Mouse (Mus musculus) thymus, adult 2 months (tissue): ENCODE measurements around the gene Angptl2. TPM values are rescaled to one million over a fixed set of nuclear protein-coding genes. Genes with fewer than 3 reads are reported as not detected.

Experiments used
- DNase-seq: peaks from one replicate; pipeline ENCODE4 v3.0.0; 2021
- H3K27ac ChIP-seq: fragments of 200-500 bp; 2 replicates; pipeline ENCODE4 v1.5.1; 2012; ENCODE audit warnings: low read length, control low read depth; ENCODE audit not compliant: control insufficient read depth, insufficient read depth
- H3K27me3 ChIP-seq: fragments of 200-500 bp; 2 replicates; pipeline ENCODE4 v1.6.1; 2012; ENCODE audit warnings: mild to moderate bottlenecking, low read length, moderate library complexity, mixed read lengths; ENCODE audit not compliant: control insufficient read depth, insufficient read depth
- H3K36me3 ChIP-seq: fragments of 200-500 bp; 2 replicates; pipeline ENCODE4 v1.6.1; 2012; ENCODE audit warnings: mild to moderate bottlenecking, low read length, moderate library complexity; ENCODE audit not compliant: control insufficient read depth, insufficient read depth
- H3K4me1 ChIP-seq: fragments of 200-500 bp; replicated peaks from 2 replicates; pipeline ENCODE4 v1.6.1; 2012; ENCODE audit warnings: low read length; ENCODE audit not compliant: control insufficient read depth, insufficient read depth
- H3K4me3 ChIP-seq: fragments of 200-500 bp; 2 replicates; pipeline ENCODE4 v1.5.1; 2012; ENCODE audit warnings: mild to moderate bottlenecking, low read length, control low read depth, moderate library complexity; ENCODE audit not compliant: control insufficient read depth, insufficient read depth
- CTCF ChIP-seq: fragments of 200-500 bp; IDR thresholded peaks from 2 replicates; pipeline ENCODE4 v1.5.1; 2012; ENCODE audit warnings: mild to moderate bottlenecking, control low read depth, low read length, moderate library complexity, borderline replicate concordance; ENCODE audit not compliant: control insufficient read depth, poor library complexity, insufficient read depth; ENCODE audit errors: extremely low read depth
- POLR2A ChIP-seq: fragments of 200-500 bp; IDR thresholded peaks from 2 replicates; pipeline ENCODE4 v1.6.1; 2012; ENCODE audit warnings: mild to moderate bottlenecking, low read length, control low read depth, moderate library complexity; ENCODE audit not compliant: control insufficient read depth, poor library complexity, insufficient read depth; ENCODE audit errors: extremely low read depth
- WGBS: fragments of 180-500 bp; shearing (Covaris S2); methylation state at CpG from one replicate; pipeline ENCODE4 v1.1.7; 2018; 5-methylcytosine and 5-hydroxymethylcytosine counted together
- polyA plus RNA-seq: library from polyadenylated mRNA; depleted of rRNA; stranded (reverse); fragments of >200 nt; gene quantifications from 2 replicates; pipeline ENCODE4 v1.2.3, GENCODE M21; 2012

The Angptl2 gene
- polyA plus RNA-seq, 1 experiment: 64.5 TPM

GRCm38 (mm10) chr2:33176516-33176915, 39.4 kb upstream of the Angptl2 start:
- no peak overlapping the region for H3K27ac ChIP-seq
- TF ChIP-seq POLR2A (no peak), CTCF (no peak)
- DNase-seq: no peak
- no peaks in the 10 kb centered on the region for H3K4me1 ChIP-seq
- WGBS: 16% methylated on average over 7 of the region's 7 CpGs
- no peak overlapping the region for H3K4me3 ChIP-seq
- no peaks in the 10 kb centered on the region; the same call in 1 of the 2 replicates for H3K36me3 ChIP-seq
- no peaks in the 10 kb centered on the region for H3K27me3 ChIP-seq

- TF ChIP-seq CTCF (no peak), POLR2A (no peak)
- Histone ChIP-seq H3K4me3 (no peak overlapping the region), H3K36me3 (no peaks in the 10 kb centered on the region; the same call in 1 of the 2 replicates), H3K27me3 (no peaks in the 10 kb centered on the region), H3K4me1 (no peaks in the 10 kb centered on the region), H3K27ac (no peak overlapping the region)
- 82% methylated on average over 2 of the region's 2 CpGs for WGBS
- DNase-seq: no peak
Observed at GRCm38 (mm10) chr2:33176921-33177320, 38.9 kb upstream of the Angptl2 start.

- 92% methylated on average over 12 of the region's 12 CpGs for WGBS
- Histone ChIP-seq H3K36me3 (no peaks in the 10 kb centered on the region; the same call in 1 of the 2 replicates), H3K4me1 (no peaks in the 10 kb centered on the region), H3K4me3 (no peak overlapping the region), H3K27ac (no peak overlapping the region), H3K27me3 (no peaks in the 10 kb centered on the region)
- DNase-seq: no peak
- TF ChIP-seq POLR2A (no peak), CTCF (no peak)
Observed at GRCm38 (mm10) chr2:33177443-33178242, 38.2 kb upstream of the Angptl2 start.

- no peaks in the 10 kb centered on the region for H3K4me1 ChIP-seq
- H3K27me3 ChIP-seq: no peaks in the 10 kb centered on the region
- no peak for TF ChIP-seq CTCF
- no peak for TF ChIP-seq POLR2A
- H3K27ac ChIP-seq: no peak overlapping the region
- 96% methylated on average over 11 of the region's 11 CpGs for WGBS
- H3K4me3 ChIP-seq: no peak overlapping the region
- no peak for DNase-seq
- H3K36me3 ChIP-seq: no peaks in the 10 kb centered on the region
Observed at GRCm38 (mm10) chr2:33178243-33178932, 37.5 kb upstream of the Angptl2 start.

GRCm38 (mm10) chr2:33179171-33179929, 36.5 kb upstream of the Angptl2 start:
- H3K27ac ChIP-seq: no peak overlapping the region
- no peak for DNase-seq
- no peak overlapping the region for H3K4me3 ChIP-seq
- H3K4me1 ChIP-seq: no peaks in the 10 kb centered on the region
- TF ChIP-seq POLR2A (no peak), CTCF (no peak)
- no peaks in the 10 kb centered on the region for H3K27me3 ChIP-seq
- 90% methylated on average over 14 of the region's 14 CpGs for WGBS
- H3K36me3 ChIP-seq: no peaks in the 10 kb centered on the region
